Mouse (Mus musculus): ENCODE data around the gene Enpp3.

- TF ChIP-seq CTCF (IDR thresholded peaks at IDR 0.05; ENCODE audit: insufficient read depth, low read depth, low read length): no peak
- no peak for TF ChIP-seq POLR2A (IDR thresholded peaks at IDR 0.05; ENCODE audit: insufficient read depth, low read depth, low read length)
Measured at GRCm38 (mm10) chr10:24834634-24835371, 7.8 kb downstream of the Enpp3 start.

Measured in olfactory bulb, adult 2 months (tissue).